Mouse (Mus musculus) CH12F3 (cell line): ENCODE measurements around the gene Evi5l.
"Not testable (repeated sequence)": the region's sequence is repeated elsewhere in the genome, so short reads cannot be mapped to it uniquely, and the experiment has no call there.

ENCODE experiments used
- in situ Hi-C: fragments of 300-500 bp; cut with MboI; formaldehyde crosslinking; loops from 2 replicates; pipeline ENCODE4 v1.14.3; 2020; ENCODE audit warnings: low sequenced_read_pairs

Gene Evi5l

DNA sequence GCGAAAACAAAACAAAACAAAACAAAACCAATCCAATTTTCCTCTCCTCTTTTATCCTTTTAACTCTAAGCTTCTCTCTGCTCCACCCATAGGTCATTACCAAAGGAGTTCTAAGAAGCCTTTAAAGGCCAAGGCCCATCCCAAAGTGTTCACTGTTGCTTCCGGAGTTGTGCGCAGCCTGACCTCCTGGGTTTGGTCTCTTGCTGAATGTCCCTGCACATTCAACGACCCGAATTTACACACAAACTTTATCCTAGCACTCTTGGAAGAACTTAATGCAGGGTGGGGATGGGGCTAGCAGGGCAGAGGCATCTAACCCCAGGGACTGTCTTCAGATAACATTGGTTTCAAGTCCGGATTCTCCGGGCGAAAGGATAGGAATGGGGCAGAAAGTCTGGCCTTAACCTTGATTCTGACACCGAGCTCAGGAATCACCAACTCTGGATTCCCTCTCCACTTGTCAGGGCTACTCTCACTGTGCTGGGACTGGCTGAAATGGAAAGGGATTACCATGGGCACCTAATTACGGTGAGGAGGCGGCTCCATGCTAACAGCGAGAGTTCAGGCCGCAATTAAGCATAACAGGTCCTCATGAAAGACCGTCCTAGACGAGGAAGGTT lies 71.6 kb downstream of the Evi5l start:
- in situ Hi-C loops, result no loop called here

GRCm38 (mm10) chr8:4238434-4239192 lies 72.2 kb downstream of the Evi5l start, which contains the start of the genes Map2k7 and Gm49320:
Map2k7 (plus strand) TSS chr8:4238740.
Gm49320 (plus strand) TSS chr8:4238865.
- in situ Hi-C loops, result no loop called here

DNA sequence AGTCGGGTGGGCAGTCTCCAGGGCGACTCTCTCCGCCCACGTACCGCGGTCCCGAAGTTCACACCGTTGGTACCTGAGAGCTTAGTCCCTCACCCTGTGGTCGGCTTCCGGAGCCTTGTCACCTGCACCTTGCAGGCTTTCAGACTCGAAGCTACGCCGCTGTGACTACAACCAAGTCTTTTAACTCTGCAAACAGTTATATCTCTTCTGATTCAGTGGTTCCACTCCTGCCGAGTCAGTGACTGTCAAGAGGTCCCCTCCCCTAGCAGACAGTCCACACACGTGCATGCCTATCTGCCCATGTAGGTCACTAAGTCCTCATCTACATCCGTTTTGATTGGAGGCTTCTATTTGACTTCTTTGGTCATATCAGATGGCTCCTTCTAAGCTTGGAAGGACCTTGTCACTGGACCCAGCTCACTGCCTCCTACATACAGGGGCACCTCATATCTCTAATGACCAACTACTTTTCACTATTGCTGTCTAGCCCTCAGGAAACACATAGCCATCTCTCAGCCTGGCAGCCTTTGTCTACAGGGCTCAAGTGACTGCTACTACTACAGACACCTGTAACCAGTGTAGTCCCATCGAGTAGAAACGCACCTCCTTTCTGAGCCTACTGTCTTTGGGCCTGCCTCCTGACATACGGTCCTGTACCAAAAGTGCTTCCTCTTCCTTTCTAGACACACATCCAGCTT lies 73.0 kb downstream of the Evi5l start:
- in situ Hi-C loops, result no loop called here

GRCm38 (mm10) chr8:4245061-4245460 lies 78.7 kb downstream of the Evi5l start:
- in situ Hi-C loops, result no loop called here

DNA sequence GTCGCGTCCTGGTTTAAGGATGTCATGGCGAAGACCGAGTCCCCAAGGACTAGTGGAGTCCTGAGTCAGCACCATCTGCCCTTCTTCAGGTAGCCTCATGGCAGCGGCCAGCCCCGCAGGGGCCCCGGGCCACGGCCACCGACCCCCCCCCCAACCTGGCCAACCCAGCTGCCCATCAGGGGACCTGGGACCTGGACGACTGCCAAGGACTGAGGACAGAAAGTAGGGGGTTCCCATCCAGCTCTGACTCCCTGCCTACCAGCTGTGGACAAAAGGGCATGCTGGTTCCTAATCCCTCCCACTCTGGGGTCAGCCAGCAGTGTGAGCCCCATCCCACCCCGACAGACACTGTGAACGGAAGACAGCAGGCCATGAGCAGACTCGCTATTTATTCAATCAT lies 79.4 kb downstream of the Evi5l start:
- in situ Hi-C loops, result no loop called here

GRCm38 (mm10) chr8:4247241-4247640 lies 80.9 kb downstream of the Evi5l start:
- in situ Hi-C loops, result no loop called here

DNA sequence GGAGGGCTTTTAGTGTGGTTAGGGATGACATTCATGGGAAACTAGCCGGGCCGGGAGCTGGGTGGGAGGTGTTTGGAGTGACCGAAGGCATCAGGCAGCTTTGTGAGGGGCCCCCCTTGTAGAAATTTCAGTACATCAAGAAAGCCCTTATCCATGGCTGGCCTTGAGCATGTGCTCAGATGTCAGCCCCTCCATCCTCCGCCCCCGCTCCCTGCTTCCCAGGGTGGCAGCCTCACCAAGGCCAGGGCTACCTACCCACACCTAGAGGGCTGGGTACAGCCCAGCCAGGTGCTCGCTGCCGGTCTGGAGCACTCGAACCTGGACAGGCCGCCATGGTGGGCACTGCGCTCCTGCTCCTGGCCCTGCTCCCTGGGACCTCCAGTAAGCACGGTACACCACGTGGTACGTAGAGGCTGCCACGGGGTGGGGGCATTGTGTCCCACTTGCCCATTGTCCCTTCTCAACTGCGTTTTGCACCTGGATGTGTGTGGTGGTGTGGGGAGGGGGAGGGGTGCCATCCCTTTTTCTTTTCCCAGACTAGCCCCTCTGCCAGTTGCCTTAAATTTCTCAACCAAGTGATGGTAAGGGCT lies 81.7 kb downstream of the Evi5l start, which contains the start of gene Tgfbr3l:
Gene Tgfbr3l (plus strand): TSS at position 264 of the 590 bp plus-strand sequence.
- in situ Hi-C loops, result no loop called here

- in situ Hi-C loops, result no loop called here
Observed at GRCm38 (mm10) chr8:4249213-4249612, 82.8 kb downstream of the Evi5l start.

- in situ Hi-C loops, result no loop called here
Observed at GRCm38 (mm10) chr8:4250306-4250970, 84.1 kb downstream of the Evi5l start.

DNA sequence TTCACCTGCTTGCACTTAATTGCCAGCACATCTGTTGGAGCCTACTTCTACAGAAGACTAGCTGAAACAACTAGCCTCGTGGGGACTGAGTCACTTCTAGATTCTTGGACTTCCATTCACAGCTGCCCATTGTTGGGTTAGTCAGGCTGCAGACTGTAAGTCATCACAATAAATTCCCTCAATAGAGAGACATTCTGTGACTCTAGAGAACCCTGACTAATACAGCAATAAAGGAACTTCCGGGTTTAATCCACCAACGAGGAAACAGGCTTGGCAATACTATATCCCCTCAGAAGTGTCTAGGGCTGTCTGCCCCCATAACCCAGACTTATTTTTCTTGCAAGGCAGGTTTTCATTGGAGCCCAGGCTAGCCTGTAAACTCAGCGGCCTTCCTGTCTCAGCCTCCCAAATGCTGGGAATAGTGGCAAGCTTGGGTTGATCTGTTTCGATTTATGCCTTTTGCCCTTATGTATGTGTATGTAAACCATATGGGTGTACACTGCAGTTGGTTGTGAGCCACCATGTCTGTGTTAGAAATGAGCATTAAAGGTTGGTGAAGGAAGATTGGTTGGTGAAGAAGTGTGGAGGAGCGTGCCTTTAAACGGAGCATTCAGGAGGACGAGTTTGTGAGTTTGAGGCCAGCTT lies 85.9 kb downstream of the Evi5l start:
- in situ Hi-C loops, result no loop called here

- in situ Hi-C loops, result no loop called here
Observed at GRCm38 (mm10) chr8:4252934-4253841, 86.8 kb downstream of the Evi5l start, which contains the start of gene Snapc2. Snapc2 (plus strand) TSS chr8:4253080.

DNA sequence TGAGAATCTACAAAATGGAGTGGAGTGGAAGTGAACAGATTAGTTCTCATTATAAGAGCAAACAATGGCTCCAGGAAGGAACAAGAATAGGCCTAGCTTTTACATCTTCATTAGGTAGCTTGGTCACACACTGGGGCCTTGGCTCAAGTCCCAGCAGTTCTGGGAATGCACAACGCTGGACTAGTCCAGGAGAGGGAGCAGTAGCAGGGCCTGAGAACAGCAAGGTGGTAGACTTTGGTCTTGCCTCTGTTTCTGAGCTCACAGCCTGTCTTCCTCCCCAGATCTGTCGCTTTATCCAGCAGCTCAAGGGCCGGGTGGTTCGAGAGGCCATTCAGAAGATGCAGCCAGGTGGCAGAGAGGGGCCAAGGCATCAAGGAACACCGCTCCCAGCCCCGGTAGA lies 87.6 kb downstream of the Evi5l start:
- in situ Hi-C loops, result no loop called here

DNA sequence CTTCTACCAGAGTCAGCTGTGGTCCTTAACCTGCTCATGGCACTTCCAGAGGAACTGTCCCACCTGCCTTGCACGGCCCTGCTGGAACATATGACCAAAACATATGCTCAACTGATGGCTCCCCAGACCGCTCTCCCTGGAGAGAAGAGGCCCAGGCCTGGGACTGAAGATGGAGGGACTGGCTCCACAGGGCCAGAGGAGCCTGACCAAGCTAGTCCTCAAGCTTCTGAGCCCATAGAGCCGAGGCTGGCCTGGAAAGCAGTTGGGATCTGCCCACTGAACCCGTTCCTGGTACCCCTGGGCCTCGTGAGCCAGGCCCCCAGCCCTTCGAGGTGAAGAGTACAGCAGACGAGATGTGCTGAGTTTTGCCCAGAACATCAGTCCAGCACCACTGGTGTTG lies 89.1 kb downstream of the Evi5l start:
- in situ Hi-C loops, result not testable (repeated sequence)

DNA sequence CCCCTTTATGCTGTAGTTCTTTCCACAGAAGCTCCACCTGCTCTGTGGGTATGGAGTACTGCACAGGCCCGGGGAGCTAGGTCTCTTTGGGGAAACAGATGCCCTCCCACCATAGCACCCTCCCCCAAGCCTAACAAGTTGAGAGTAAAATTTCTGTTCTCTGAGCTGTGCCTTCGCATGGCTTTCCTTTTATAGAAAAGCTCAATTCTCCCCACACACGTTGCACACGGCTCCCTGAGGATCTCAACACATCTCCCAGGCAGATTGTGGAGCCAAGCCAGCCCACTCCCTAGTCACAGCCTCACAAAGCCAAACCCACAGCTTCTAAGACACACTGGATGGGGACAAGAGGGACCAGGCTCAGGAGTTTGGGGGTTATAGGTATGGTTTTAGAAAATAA lies 90.5 kb downstream of the Evi5l start:
- in situ Hi-C loops, result no loop called here

GRCm38 (mm10) chr8:4257350-4257749 lies 91.0 kb downstream of the Evi5l start:
- in situ Hi-C loops, result no loop called here

DNA sequence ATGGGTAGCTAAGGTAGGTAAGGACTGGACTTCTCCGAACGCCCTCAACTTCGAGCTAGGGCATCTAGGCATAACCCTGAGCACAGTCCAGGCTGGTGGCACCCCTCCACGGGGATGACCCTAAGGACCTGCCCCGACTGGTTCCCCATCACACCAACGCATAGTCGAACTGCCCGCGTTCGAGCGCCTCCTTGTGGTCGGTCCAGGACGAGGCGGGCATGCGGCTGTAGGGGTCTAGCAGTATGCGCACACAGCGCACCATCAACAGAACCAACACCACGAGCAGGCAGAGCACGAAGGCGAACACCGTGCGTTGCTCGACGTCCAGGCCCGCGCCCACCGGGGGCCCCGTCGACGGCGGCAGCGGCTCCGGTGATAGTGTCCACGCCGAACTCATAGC lies 91.9 kb downstream of the Evi5l start:
- in situ Hi-C loops, result no loop called here

- in situ Hi-C loops, result no loop called here
Observed at GRCm38 (mm10) chr8:4258678-4259077, 92.3 kb downstream of the Evi5l start.

DNA sequence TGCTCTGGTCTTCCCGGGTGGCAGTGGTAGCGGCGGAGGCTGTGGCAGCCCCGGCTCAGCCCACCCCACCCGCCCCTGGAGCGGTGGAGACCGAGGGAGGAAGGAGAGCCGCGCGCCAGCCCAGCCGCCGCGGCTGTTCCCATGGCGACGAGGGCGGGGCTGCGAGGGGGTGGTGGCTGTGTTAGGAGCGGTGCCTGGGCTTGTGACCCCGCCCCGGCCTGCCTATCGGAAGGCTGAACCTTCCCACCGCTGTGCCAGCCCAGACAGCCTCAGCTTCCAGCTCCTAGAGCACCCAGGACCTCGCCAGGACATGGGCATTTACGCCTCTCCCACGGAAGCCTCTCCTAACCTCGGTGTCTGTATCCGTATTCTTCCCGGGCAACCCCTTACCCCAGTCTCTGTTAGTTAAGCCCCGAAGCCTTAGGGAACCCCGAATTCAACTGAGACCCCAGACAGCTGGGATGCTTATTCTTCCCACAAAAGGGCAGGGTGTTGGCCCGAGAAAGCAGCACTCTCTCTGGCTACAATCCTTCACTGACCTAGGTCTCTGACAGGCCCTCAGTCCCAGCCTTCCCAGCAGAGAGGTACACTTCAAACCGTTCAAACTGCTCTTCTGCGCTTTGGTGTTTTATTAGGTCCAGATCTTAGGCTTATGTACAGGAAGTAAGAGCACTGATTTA lies 92.9 kb downstream of the Evi5l start, which contains the start of gene Ctxn1:
Gene Ctxn1 (minus strand): TSS at position 150 of the 680 bp plus-strand sequence.
- in situ Hi-C loops, result no loop called here

GRCm38 (mm10) chr8:4259805-4260170 lies 93.4 kb downstream of the Evi5l start:
- in situ Hi-C loops, result no loop called here
